Mouse (Mus musculus) kidney, embryonic 16.5 days (tissue): ENCODE results near the gene Rapgef4. TPM values are rescaled to one million over a fixed set of nuclear protein-coding genes. Genes with fewer than 3 reads are reported as not detected.

Experiments
- ATAC-seq: fragments of 200-750 bp; cut with Nextera tagmentation; 2 replicates; pipeline ENCODE4 v1.8.0; 2017; ENCODE audit warnings: moderate TSS enrichment; ENCODE audit not compliant: low FRiP score, low TSS enrichment
- H3K27ac ChIP-seq: fragments of 300-500 bp; sonication (generic); 2 replicates; pipeline ENCODE4 v1.5.1; 2014; ENCODE audit warnings: low read length
- H3K27me3 ChIP-seq: fragments of 300-500 bp; sonication (generic); 2 replicates; pipeline ENCODE4 v1.6.1; 2014; ENCODE audit warnings: low read length, control low read depth, mixed read lengths; ENCODE audit not compliant: insufficient read depth
- H3K36me3 ChIP-seq: fragments of 300-500 bp; sonication (generic); 2 replicates; pipeline ENCODE4 v1.6.1; 2014; ENCODE audit warnings: low read length, control low read depth, mixed read lengths; ENCODE audit not compliant: insufficient read depth
- H3K4me1 ChIP-seq: fragments of 300-500 bp; sonication (generic); 2 replicates; pipeline ENCODE4 v1.6.1; 2014; ENCODE audit warnings: low read length, control low read depth, mixed read lengths; ENCODE audit not compliant: insufficient read depth
- H3K4me2 ChIP-seq: fragments of 300-500 bp; sonication (generic); replicated peaks from 2 replicates; pipeline ENCODE4 v1.6.1; 2014; ENCODE audit warnings: low read depth, low read length
- H3K4me3 ChIP-seq: fragments of 300-500 bp; sonication (generic); 2 replicates; pipeline ENCODE4 v1.5.1; 2014; ENCODE audit warnings: mild to moderate bottlenecking, low read length
- H3K9ac ChIP-seq: fragments of 300-500 bp; sonication (generic); replicated peaks from 2 replicates; pipeline ENCODE4 v1.6.1; 2014; ENCODE audit warnings: low read length
- H3K9me3 ChIP-seq: fragments of 300-500 bp; sonication (generic); 2 replicates; pipeline ENCODE4 v1.6.1; 2016; ENCODE audit warnings: low read length, control low read depth
- WGBS: fragments of 180-500 bp; shearing (Covaris S2); extraction: QIAGEN DNeasy Blood & Tissue Kit; methylation state at CpG from one replicate; pipeline ENCODE4 v1.1.7; 2014; 5-methylcytosine and 5-hydroxymethylcytosine counted together
- polyA plus RNA-seq: library from polyadenylated mRNA; unstranded; fragments of >200 nt; fragmentation: Nextera tagmentation; extraction: Ambion mirVana; gene quantifications from 2 replicates; pipeline ENCODE4 v1.2.1, GENCODE M21; 2015

Rapgef4 gene
- polyA plus RNA-seq, 1 experiment from 2014 or later = 6.9 TPM

- no peak overlapping the region for H3K9ac ChIP-seq
- no peak for ATAC-seq
- 41% methylated on average over 5 of the region's 5 CpGs for WGBS
- no peaks in the 10 kb centered on the region for H3K27me3 ChIP-seq
- no peaks in the 10 kb centered on the region for H3K4me1 ChIP-seq
- no peaks in the 10 kb centered on the region for H3K36me3 ChIP-seq
- H3K9me3 ChIP-seq = no peaks in the 10 kb centered on the region
- no peak overlapping the region for H3K4me2 ChIP-seq
- H3K27ac ChIP-seq = no peak overlapping the region
- H3K4me3 ChIP-seq = no peak overlapping the region
Observed at GRCm38 (mm10) chr2:71956463-71956862, 24.6 kb upstream of the Rapgef4 start.

DNA sequence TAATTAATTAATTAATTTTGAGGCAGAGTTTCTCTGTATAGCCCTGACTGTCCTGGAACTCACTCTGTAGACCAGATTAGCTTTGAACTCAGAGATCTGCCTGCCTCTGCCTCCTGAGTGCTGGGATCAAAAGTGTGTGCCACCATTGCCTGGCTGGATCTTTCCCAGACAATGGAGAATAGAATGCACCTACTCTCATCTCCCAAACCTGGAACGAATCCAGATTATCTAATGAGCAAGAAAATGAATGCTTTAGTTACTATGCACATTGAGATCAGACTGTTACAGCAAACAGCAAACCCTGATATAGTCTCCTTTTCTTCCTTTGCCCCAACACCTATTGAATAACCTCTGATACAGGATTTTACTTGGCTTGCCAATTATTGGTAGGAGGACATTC lies 23.1 kb upstream of the Rapgef4 start:
- 91% methylated on average over 1 of the region's 1 CpGs for WGBS
- Histone ChIP-seq H3K27me3 (no peaks in the 10 kb centered on the region), H3K4me3 (no peak overlapping the region), H3K4me1 (no peaks in the 10 kb centered on the region), H3K4me2 (no peak overlapping the region), H3K9ac (no peak overlapping the region), H3K9me3 (no peaks in the 10 kb centered on the region), H3K36me3 (no peaks in the 10 kb centered on the region), H3K27ac (no peak overlapping the region)
- no peak for ATAC-seq

DNA sequence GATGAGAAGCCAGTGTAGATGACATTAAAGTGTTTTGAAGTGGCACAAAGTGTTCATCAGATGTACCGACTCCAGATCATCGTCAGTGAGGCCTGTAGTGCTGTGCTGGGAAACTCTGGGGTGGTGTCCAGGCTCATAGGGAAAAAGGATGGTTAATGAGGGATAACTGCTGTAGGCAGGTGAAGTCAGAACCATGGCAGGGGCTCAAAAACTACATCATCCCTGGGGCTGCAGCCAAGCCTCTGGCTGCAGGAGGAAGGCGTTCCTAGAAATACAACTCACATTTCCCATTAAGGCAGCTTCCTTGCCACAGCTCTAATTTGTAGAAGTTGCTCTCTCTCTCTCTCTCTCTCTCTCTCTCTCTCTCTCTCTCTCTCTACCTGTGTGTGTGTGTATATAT lies 22.6 kb upstream of the Rapgef4 start:
- H3K27ac ChIP-seq = no peak overlapping the region
- 73% methylated on average over 3 of the region's 3 CpGs for WGBS
- H3K36me3 ChIP-seq = no peaks in the 10 kb centered on the region
- no peak overlapping the region for H3K4me2 ChIP-seq
- no peak overlapping the region for H3K4me3 ChIP-seq
- no peak overlapping the region for H3K9ac ChIP-seq
- H3K4me1 ChIP-seq = no peaks in the 10 kb centered on the region
- H3K9me3 ChIP-seq = no peaks in the 10 kb centered on the region
- ATAC-seq = no peak
- no peaks in the 10 kb centered on the region for H3K27me3 ChIP-seq

DNA sequence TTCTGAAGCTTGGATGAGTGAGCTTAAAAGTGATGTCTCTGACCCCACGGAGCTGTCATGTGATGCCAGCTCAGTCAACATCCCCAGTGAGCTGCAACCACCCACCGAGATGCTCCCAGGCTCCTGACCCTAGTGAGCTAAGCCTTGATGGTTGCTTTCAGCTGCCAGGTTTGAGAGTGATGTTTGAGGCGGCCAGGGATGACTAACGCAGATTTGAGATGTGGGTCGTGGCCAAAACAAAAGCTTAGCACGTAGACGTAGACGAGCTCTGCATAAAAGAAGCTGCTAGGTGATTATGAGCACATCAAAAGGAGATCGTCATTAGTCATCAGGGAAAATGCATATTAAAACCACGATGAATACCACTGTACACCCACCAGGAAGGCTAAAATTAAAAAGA lies 16.8 kb upstream of the Rapgef4 start:
- H3K27me3 ChIP-seq = no peaks in the 10 kb centered on the region
- ATAC-seq = no peak
- H3K36me3 ChIP-seq = no peaks in the 10 kb centered on the region
- no peak overlapping the region for H3K4me3 ChIP-seq
- WGBS = 44% methylated on average over 10 of the region's 10 CpGs
- no peak overlapping the region for H3K4me2 ChIP-seq
- no peaks in the 10 kb centered on the region for H3K9me3 ChIP-seq
- H3K9ac ChIP-seq = no peak overlapping the region
- H3K4me1 ChIP-seq = no peaks in the 10 kb centered on the region
- H3K27ac ChIP-seq = no peak overlapping the region

GRCm38 (mm10) chr2:71965476-71965875 lies 15.6 kb upstream of the Rapgef4 start:
- no peaks in the 10 kb centered on the region for H3K27me3 ChIP-seq
- WGBS = 92% methylated on average over 4 of the region's 4 CpGs
- no peak overlapping the region for H3K4me2 ChIP-seq
- H3K27ac ChIP-seq = no peak overlapping the region
- peak; percentile 9; the same call in 1 of the 2 replicates for ATAC-seq
- no peaks in the 10 kb centered on the region for H3K36me3 ChIP-seq
- no peak overlapping the region for H3K4me3 ChIP-seq
- no peak overlapping the region for H3K9ac ChIP-seq
- H3K4me1 ChIP-seq = no peaks in the 10 kb centered on the region
- no peaks in the 10 kb centered on the region for H3K9me3 ChIP-seq

GRCm38 (mm10) chr2:71966737-71967136 lies 14.3 kb upstream of the Rapgef4 start:
- Histone ChIP-seq H3K9me3 (no peaks in the 10 kb centered on the region), H3K4me1 (no peaks in the 10 kb centered on the region), H3K36me3 (no peaks in the 10 kb centered on the region), H3K9ac (no peak overlapping the region), H3K4me2 (no peak overlapping the region), H3K4me3 (no peak overlapping the region), H3K27me3 (no peaks in the 10 kb centered on the region), H3K27ac (no peak overlapping the region)
- WGBS = 16% methylated on average over 4 of the region's 4 CpGs
- no peak for ATAC-seq

GRCm38 (mm10) chr2:71967855-71968254 lies 13.2 kb upstream of the Rapgef4 start:
- WGBS = 45% methylated on average over 5 of the region's 5 CpGs
- no peak overlapping the region for H3K4me3 ChIP-seq
- no peaks in the 10 kb centered on the region for H3K4me1 ChIP-seq
- H3K27me3 ChIP-seq = no peaks in the 10 kb centered on the region; the same call in 1 of the 2 replicates
- H3K9ac ChIP-seq = no peak overlapping the region
- H3K4me2 ChIP-seq = no peak overlapping the region
- no peaks in the 10 kb centered on the region for H3K36me3 ChIP-seq
- H3K27ac ChIP-seq = no peak overlapping the region
- ATAC-seq = no peak
- H3K9me3 ChIP-seq = no peaks in the 10 kb centered on the region

DNA sequence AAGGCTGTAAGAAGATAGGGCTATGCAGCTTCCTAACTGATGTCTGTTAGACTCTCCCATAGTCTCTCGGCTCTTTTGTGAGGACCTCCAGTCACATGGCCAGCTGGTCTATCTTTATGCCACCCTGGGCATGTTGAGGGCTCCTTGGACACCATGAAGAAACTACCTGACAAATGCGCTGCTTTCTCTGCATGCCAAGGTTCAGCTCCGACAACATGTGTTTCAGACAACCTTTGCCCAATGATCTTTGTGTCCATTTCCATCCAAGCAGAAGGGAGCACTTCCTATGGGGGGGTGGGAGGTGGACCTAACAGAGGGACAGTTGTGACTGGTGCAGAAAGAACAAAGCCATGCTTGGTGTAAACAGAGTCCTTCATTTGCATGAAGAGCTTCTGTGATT lies 7.4 kb upstream of the Rapgef4 start:
- Histone ChIP-seq H3K4me3 (no peak overlapping the region), H3K9ac (no peak overlapping the region), H3K27ac (no peak overlapping the region), H3K4me2 (no peak overlapping the region), H3K36me3 (no peaks in the 10 kb centered on the region), H3K4me1 (no peaks in the 10 kb centered on the region), H3K9me3 (no peaks in the 10 kb centered on the region), H3K27me3 (no peaks in the 10 kb centered on the region; the same call in 1 of the 2 replicates)
- 69% methylated on average over 3 of the region's 3 CpGs for WGBS
- ATAC-seq = no peak

DNA sequence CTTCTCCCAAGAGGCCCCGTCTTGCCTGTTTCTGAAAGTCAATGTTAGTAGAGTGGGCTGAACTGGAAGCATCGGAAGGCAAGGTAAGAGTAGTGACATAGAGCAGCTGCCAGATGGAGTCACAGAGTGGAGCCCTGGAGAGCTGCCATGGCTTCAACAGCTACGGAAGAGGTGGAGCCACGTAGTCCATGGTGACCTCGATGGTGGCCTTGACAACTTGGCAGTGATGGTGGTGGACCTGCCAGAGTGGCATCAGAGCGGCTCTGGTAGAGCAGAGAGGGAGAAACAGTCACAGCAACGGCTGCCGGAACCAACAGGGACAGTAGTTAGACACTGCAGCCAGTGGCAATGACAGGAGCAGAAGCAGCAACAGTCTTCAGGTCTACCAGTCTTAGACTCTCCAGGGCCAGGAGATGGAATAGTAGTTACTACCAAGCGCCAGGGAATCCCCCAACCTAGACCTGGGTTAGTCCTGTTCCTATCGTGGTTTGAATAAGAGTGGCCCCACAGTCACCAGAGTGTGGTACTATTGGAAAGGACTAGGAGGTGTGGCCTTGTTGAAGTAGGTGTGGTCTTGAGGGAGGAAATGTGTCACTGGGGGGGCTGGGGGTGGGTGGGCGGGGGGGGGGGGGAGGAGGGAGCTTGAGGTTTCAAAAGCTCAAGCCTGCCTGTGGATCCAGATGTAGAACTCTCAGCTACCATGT lies 6.7 kb upstream of the Rapgef4 start:
- no peak for ATAC-seq
- 79% methylated on average over 10 of the region's 11 CpGs for WGBS
- Histone ChIP-seq H3K4me1 (no peaks in the 10 kb centered on the region), H3K9ac (no peak overlapping the region), H3K4me3 (no peak overlapping the region), H3K36me3 (no peaks in the 10 kb centered on the region), H3K9me3 (no peaks in the 10 kb centered on the region), H3K27me3 (no peaks in the 10 kb centered on the region; the same call in 1 of the 2 replicates), H3K4me2 (no peak overlapping the region), H3K27ac (no peak overlapping the region)

- ATAC-seq = no peak
- 89% methylated on average over 7 of the region's 7 CpGs for WGBS
Observed at GRCm38 (mm10) chr2:71979981-71980380, 1.1 kb upstream of the Rapgef4 start.

More at GRCm38 (mm10) chr2:71979981-71980380, 1.1 kb upstream of the Rapgef4 start:
- no peaks in the 10 kb centered on the region for H3K36me3 ChIP-seq
- H3K9ac ChIP-seq = no peak overlapping the region
- H3K4me1 ChIP-seq = peaks cover 12% of the 10 kb centered on the region; the same call in 1 of the 2 replicates
- H3K27me3 ChIP-seq = peaks cover 8% of the 10 kb centered on the region; the same call in 1 of the 2 replicates
- no peak overlapping the region for H3K4me2 ChIP-seq
- H3K4me3 ChIP-seq = no peak overlapping the region
- H3K9me3 ChIP-seq = no peaks in the 10 kb centered on the region
- H3K27ac ChIP-seq = no peak overlapping the region
